Mouse (Mus musculus): Measurements from ENCODE around the gene Pan3. TPM values are rescaled to one million over a fixed set of nuclear protein-coding genes. Genes with fewer than 3 reads are reported as not detected.
A peak's percentile ranks its signal among the peaks of the same experiment; 100 is the strongest.

The Pan3 gene
- polyA plus RNA-seq, 1 experiment from 2014 or later, result 61.5 TPM

GRCm38 (mm10) chr5:147400505-147400979 lies 29.4 kb upstream of the Pan3 start:
- H3K4me1 ChIP-seq (ENCODE audit: control insufficient read depth, insufficient read depth, low read length), result no peaks in the 10 kb centered on the region
- no peak for ATAC-seq (ENCODE audit: insufficient read depth, low FRiP score)

GRCm38 (mm10) chr5:147401024-147401423 lies 28.9 kb upstream of the Pan3 start:
- no peak overlapping the region for H3K27ac ChIP-seq (ENCODE audit: low read length)
- H3K4me2 ChIP-seq (ENCODE audit: low read depth, low read length), result no peak overlapping the region
- no peaks in the 10 kb centered on the region for H3K4me1 ChIP-seq (ENCODE audit: control insufficient read depth, insufficient read depth, low read length)
- peaks cover 45% of the 10 kb centered on the region for H3K27me3 ChIP-seq (ENCODE audit: control insufficient read depth, insufficient read depth, low read length)
- H3K4me3 ChIP-seq (replicated peaks; ENCODE audit: low read length), result no peak overlapping the region
- no peak for ATAC-seq (ENCODE audit: insufficient read depth, low FRiP score)
- no peaks in the 10 kb centered on the region for H3K36me3 ChIP-seq (ENCODE audit: control insufficient read depth, insufficient read depth, low read length)
- no peak overlapping the region for H3K9ac ChIP-seq (ENCODE audit: low read length)
- WGBS, result 24% methylated on average over 11 of the region's 11 CpGs
- no peaks in the 10 kb centered on the region for H3K9me3 ChIP-seq (replicated peaks; ENCODE audit: control insufficient read depth, low read length)

More at GRCm38 (mm10) chr5:147400505-147400979, 29.4 kb upstream of the Pan3 start:
- Histone ChIP-seq H3K4me3 (replicated peaks; ENCODE audit: low read length) (peak overlapping the region; percentile 39), H3K36me3 (ENCODE audit: control insufficient read depth, insufficient read depth, low read length) (no peaks in the 10 kb centered on the region), H3K9ac (ENCODE audit: low read length) (no peak overlapping the region), H3K9me3 (replicated peaks; ENCODE audit: control insufficient read depth, low read length) (no peaks in the 10 kb centered on the region), H3K4me2 (ENCODE audit: low read depth, low read length) (peak overlapping the region; percentile 53), H3K27ac (ENCODE audit: low read length) (no peak overlapping the region), H3K27me3 (ENCODE audit: control insufficient read depth, insufficient read depth, low read length) (peaks cover 45% of the 10 kb centered on the region)
- WGBS, result 2% methylated on average over 17 of the region's 17 CpGs

GRCm38 (mm10) chr5:147402505-147402904 lies 27.5 kb upstream of the Pan3 start:
- Histone ChIP-seq H3K27ac (ENCODE audit: low read length) (no peak overlapping the region), H3K36me3 (ENCODE audit: control insufficient read depth, insufficient read depth, low read length) (no peaks in the 10 kb centered on the region), H3K9ac (ENCODE audit: low read length) (no peak overlapping the region), H3K9me3 (replicated peaks; ENCODE audit: control insufficient read depth, low read length) (no peaks in the 10 kb centered on the region), H3K4me3 (replicated peaks; ENCODE audit: low read length) (no peak overlapping the region), H3K4me2 (ENCODE audit: low read depth, low read length) (no peak overlapping the region), H3K27me3 (ENCODE audit: control insufficient read depth, insufficient read depth, low read length) (peaks cover 45% of the 10 kb centered on the region), H3K4me1 (ENCODE audit: control insufficient read depth, insufficient read depth, low read length) (no peaks in the 10 kb centered on the region)
- ATAC-seq (ENCODE audit: insufficient read depth, low FRiP score), result no peak
- whole genome bisulfite sequencing, result 16% methylated on average over 5 of the region's 5 CpGs

- Histone ChIP-seq H3K27me3 (ENCODE audit: control insufficient read depth, insufficient read depth, low read length) (peaks cover 12% of the 10 kb centered on the region), H3K4me2 (ENCODE audit: low read depth, low read length) (no peak overlapping the region), H3K36me3 (ENCODE audit: control insufficient read depth, insufficient read depth, low read length) (no peaks in the 10 kb centered on the region), H3K9ac (ENCODE audit: low read length) (no peak overlapping the region), H3K4me3 (replicated peaks; ENCODE audit: low read length) (no peak overlapping the region), H3K4me1 (ENCODE audit: control insufficient read depth, insufficient read depth, low read length) (no peaks in the 10 kb centered on the region), H3K27ac (ENCODE audit: low read length) (no peak overlapping the region), H3K9me3 (replicated peaks; ENCODE audit: control insufficient read depth, low read length) (no peaks in the 10 kb centered on the region)
- no peak for ATAC-seq (ENCODE audit: insufficient read depth, low FRiP score)
- WGBS, result 72% methylated on average over 5 of the region's 5 CpGs
Observed at GRCm38 (mm10) chr5:147406135-147406534, 23.8 kb upstream of the Pan3 start.

GRCm38 (mm10) chr5:147408731-147409130 lies 21.2 kb upstream of the Pan3 start:
- Histone ChIP-seq H3K4me3 (replicated peaks; ENCODE audit: low read length) (peak overlapping the region; percentile 23), H3K27ac (ENCODE audit: low read length) (no peak overlapping the region), H3K27me3 (ENCODE audit: control insufficient read depth, insufficient read depth, low read length) (no peaks in the 10 kb centered on the region), H3K9ac (ENCODE audit: low read length) (no peak overlapping the region), H3K4me1 (ENCODE audit: control insufficient read depth, insufficient read depth, low read length) (no peaks in the 10 kb centered on the region), H3K4me2 (ENCODE audit: low read depth, low read length) (peak overlapping the region; percentile 34; the same call in 1 of the 2 replicates), H3K36me3 (ENCODE audit: control insufficient read depth, insufficient read depth, low read length) (no peaks in the 10 kb centered on the region), H3K9me3 (replicated peaks; ENCODE audit: control insufficient read depth, low read length) (no peaks in the 10 kb centered on the region)
- no peak for ATAC-seq (ENCODE audit: insufficient read depth, low FRiP score)
- WGBS, result 52% methylated on average over 29 of the region's 29 CpGs

- H3K4me3 ChIP-seq (replicated peaks; ENCODE audit: low read length), result no peak overlapping the region
- H3K9ac ChIP-seq (ENCODE audit: low read length), result no peak overlapping the region
Observed at GRCm38 (mm10) chr5:147410585-147410984, 19.4 kb upstream of the Pan3 start.

GRCm38 (mm10) chr5:147417986-147418385 lies 12.0 kb upstream of the Pan3 start:
- ATAC-seq (ENCODE audit: insufficient read depth, low FRiP score), result no peak
- Histone ChIP-seq H3K36me3 (ENCODE audit: control insufficient read depth, insufficient read depth, low read length) (no peaks in the 10 kb centered on the region), H3K4me3 (replicated peaks; ENCODE audit: low read length) (no peak overlapping the region), H3K9ac (ENCODE audit: low read length) (no peak overlapping the region), H3K27ac (ENCODE audit: low read length) (no peak overlapping the region), H3K4me1 (ENCODE audit: control insufficient read depth, insufficient read depth, low read length) (no peaks in the 10 kb centered on the region), H3K9me3 (replicated peaks; ENCODE audit: control insufficient read depth, low read length) (no peaks in the 10 kb centered on the region), H3K27me3 (ENCODE audit: control insufficient read depth, insufficient read depth, low read length) (no peaks in the 10 kb centered on the region), H3K4me2 (ENCODE audit: low read depth, low read length) (no peak overlapping the region)
- 78% methylated on average over 1 of the region's 1 CpGs for WGBS

More at GRCm38 (mm10) chr5:147410585-147410984, 19.4 kb upstream of the Pan3 start:
- Histone ChIP-seq H3K36me3 (ENCODE audit: control insufficient read depth, insufficient read depth, low read length) (no peaks in the 10 kb centered on the region), H3K4me2 (ENCODE audit: low read depth, low read length) (no peak overlapping the region), H3K4me1 (ENCODE audit: control insufficient read depth, insufficient read depth, low read length) (no peaks in the 10 kb centered on the region), H3K9me3 (replicated peaks; ENCODE audit: control insufficient read depth, low read length) (no peaks in the 10 kb centered on the region), H3K27me3 (ENCODE audit: control insufficient read depth, insufficient read depth, low read length) (no peaks in the 10 kb centered on the region), H3K27ac (ENCODE audit: low read length) (no peak overlapping the region)
- no peak for ATAC-seq (ENCODE audit: insufficient read depth, low FRiP score)
- 80% methylated on average over 6 of the region's 6 CpGs for WGBS

- Histone ChIP-seq H3K27me3 (ENCODE audit: control insufficient read depth, insufficient read depth, low read length) (no peaks in the 10 kb centered on the region), H3K9me3 (replicated peaks; ENCODE audit: control insufficient read depth, low read length) (no peaks in the 10 kb centered on the region), H3K9ac (ENCODE audit: low read length) (no peak overlapping the region), H3K27ac (ENCODE audit: low read length) (no peak overlapping the region), H3K4me3 (replicated peaks; ENCODE audit: low read length) (no peak overlapping the region), H3K4me1 (ENCODE audit: control insufficient read depth, insufficient read depth, low read length) (no peaks in the 10 kb centered on the region), H3K36me3 (ENCODE audit: control insufficient read depth, insufficient read depth, low read length) (no peaks in the 10 kb centered on the region), H3K4me2 (ENCODE audit: low read depth, low read length) (no peak overlapping the region)
- 36% methylated on average over 10 of the region's 10 CpGs for WGBS
- ATAC-seq (ENCODE audit: insufficient read depth, low FRiP score), result no peak
Observed at GRCm38 (mm10) chr5:147418394-147419121, 11.4 kb upstream of the Pan3 start.

GRCm38 (mm10) chr5:147423612-147424011 lies 6.3 kb upstream of the Pan3 start:
- Histone ChIP-seq H3K9ac (ENCODE audit: low read length) (no peak overlapping the region), H3K4me1 (ENCODE audit: control insufficient read depth, insufficient read depth, low read length) (no peaks in the 10 kb centered on the region), H3K9me3 (replicated peaks; ENCODE audit: control insufficient read depth, low read length) (no peaks in the 10 kb centered on the region), H3K36me3 (ENCODE audit: control insufficient read depth, insufficient read depth, low read length) (no peaks in the 10 kb centered on the region), H3K4me3 (replicated peaks; ENCODE audit: low read length) (no peak overlapping the region), H3K27ac (ENCODE audit: low read length) (no peak overlapping the region), H3K27me3 (ENCODE audit: control insufficient read depth, insufficient read depth, low read length) (no peaks in the 10 kb centered on the region), H3K4me2 (ENCODE audit: low read depth, low read length) (no peak overlapping the region)
- no peak for ATAC-seq (ENCODE audit: insufficient read depth, low FRiP score)
- WGBS, result 32% methylated on average over 6 of the region's 6 CpGs
